Mouse (Mus musculus) WW6 (cell line): ENCODE results near the gene Ints11.

ENCODE experiments used
- DNase-seq: peaks from one replicate; pipeline ENCODE4 v3.0.0-alpha.2; 2013; ENCODE audit warnings: low read depth, low spot score

Gene Ints11

GRCm38 (mm10) chr4:155869317-155870033 lies at the start of gene Ints11, which contains the start of gene Cptp:
Ints11 (plus strand) TSS chr4:155869546.
Cptp (minus strand) TSS chr4:155869440.
- DNase-seq, result peak; percentile 83

GRCm38 (mm10) chr4:155821025-155821424 lies 48.3 kb upstream of the Ints11 start:
- DNase-seq, result no peak

GRCm38 (mm10) chr4:155823443-155823842 lies 45.9 kb upstream of the Ints11 start:
- DNase-seq, result no peak

- DNase-seq, result no peak
Observed at GRCm38 (mm10) chr4:155829866-155830265, 39.5 kb upstream of the Ints11 start.

GRCm38 (mm10) chr4:155830596-155830995 lies 38.8 kb upstream of the Ints11 start:
- no peak for DNase-seq

GRCm38 (mm10) chr4:155831205-155831766 lies 38.1 kb upstream of the Ints11 start, which contains the start of gene Aurkaip1:
Aurkaip1 (plus strand) TSS chr4:155831272.
- DNase-seq, result peak; percentile 93

- no peak for DNase-seq
Observed at GRCm38 (mm10) chr4:155831831-155832230, 37.5 kb upstream of the Ints11 start.

GRCm38 (mm10) chr4:155832321-155832720 lies 37.0 kb upstream of the Ints11 start:
- no peak for DNase-seq

GRCm38 (mm10) chr4:155833234-155833633 lies 36.1 kb upstream of the Ints11 start:
- no peak for DNase-seq

GRCm38 (mm10) chr4:155833836-155834235 lies 35.5 kb upstream of the Ints11 start:
- DNase-seq, result no peak

- DNase-seq, result no peak
Observed at GRCm38 (mm10) chr4:155837404-155838010, 31.8 kb upstream of the Ints11 start.

- DNase-seq, result no peak
Observed at GRCm38 (mm10) chr4:155838187-155839153, 30.9 kb upstream of the Ints11 start.

- DNase-seq, result no peak
Observed at GRCm38 (mm10) chr4:155839483-155839910, 29.8 kb upstream of the Ints11 start, which contains the start of gene Mxra8. Mxra8 (plus strand) TSS chr4:155839680.

- DNase-seq, result no peak
Observed at GRCm38 (mm10) chr4:155840076-155841002, 29.0 kb upstream of the Ints11 start.

- DNase-seq, result peak; percentile 66
Observed at GRCm38 (mm10) chr4:155841003-155841454, 28.3 kb upstream of the Ints11 start.

GRCm38 (mm10) chr4:155841651-155842270 lies 27.6 kb upstream of the Ints11 start:
- no peak for DNase-seq

GRCm38 (mm10) chr4:155843231-155843630 lies 26.1 kb upstream of the Ints11 start:
- no peak for DNase-seq

GRCm38 (mm10) chr4:155846871-155847578 lies 22.3 kb upstream of the Ints11 start, which contains the start of gene Dvl1:
Dvl1 (plus strand) TSS chr4:155847402.
- peak; percentile 67 for DNase-seq
